Mouse (Mus musculus): ENCODE results near the gene Ephb3.

Gene Ephb3

GRCm38 (mm10) chr16:21246391-21247036 lies 42.0 kb downstream of the Ephb3 start:
- peak in 1 of 2 experiments; percentile 19 for DNase-seq (ENCODE audit: low spot score in 2 of 2)

DNA sequence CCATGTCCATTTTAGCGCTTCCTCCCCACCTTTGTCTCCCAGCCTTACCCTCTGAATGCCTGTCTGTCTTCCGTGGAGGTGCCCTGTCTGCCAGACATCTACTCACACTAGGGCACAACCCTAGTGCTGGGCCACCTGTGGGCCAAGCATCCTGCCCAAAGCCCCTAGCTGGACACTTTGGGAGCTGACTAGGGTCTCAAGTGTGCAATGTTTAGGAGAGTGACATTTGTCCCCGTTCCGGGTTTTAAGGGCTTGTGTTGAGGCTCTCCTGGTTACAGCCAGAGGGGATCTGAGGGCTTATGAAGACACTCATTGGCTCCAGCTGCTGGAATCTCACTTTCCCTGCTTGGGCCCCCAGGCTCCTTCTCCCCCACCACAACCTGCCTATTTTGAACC lies 42.5 kb downstream of the Ephb3 start:
- no peak for DNase-seq (ENCODE audit: low spot score in 2 of 2)

DNA sequence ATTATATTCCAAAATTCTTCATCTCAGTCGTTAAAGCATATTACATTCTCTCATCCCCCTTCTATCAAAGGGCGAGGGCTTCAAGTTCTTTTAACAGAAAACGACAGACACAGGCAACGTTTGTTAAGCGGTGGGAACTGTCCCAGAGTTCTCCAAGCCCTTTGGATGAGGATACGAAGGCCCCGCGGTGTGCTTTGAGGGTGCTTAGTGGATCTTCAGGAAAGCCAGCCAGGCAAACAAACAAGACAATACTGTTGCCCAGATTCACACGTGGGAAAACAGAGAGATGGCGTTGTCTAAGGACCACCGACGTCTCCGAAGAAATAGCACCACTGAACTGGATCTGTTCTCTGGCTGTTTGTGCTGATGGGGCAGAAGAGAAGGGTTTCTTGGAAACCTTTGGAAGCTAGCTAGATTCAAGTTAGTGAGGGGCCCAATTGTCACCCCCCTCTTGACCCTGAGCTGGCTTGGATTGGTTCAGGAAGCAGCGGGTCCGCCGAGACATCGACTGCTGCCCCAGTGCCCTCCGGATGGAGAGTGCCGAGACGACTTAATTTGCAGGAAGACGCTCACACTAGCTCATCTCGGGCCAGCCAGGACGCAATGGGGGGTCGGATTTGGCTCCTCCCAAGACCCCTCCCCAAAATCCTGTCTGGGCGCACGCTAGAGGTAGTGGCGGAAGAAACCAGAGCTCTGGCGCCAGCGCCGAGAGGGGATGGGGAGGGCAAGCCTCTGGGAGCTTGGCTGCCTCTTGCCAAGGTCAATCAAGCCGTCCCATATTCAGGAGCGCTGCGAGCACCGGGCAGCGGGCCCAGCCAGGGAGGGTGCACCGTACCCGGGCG lies 43.5 kb downstream of the Ephb3 start:
- peak; percentile 50 to 77 for DNase-seq (ENCODE audit: low spot score in 2 of 2)

DNA sequence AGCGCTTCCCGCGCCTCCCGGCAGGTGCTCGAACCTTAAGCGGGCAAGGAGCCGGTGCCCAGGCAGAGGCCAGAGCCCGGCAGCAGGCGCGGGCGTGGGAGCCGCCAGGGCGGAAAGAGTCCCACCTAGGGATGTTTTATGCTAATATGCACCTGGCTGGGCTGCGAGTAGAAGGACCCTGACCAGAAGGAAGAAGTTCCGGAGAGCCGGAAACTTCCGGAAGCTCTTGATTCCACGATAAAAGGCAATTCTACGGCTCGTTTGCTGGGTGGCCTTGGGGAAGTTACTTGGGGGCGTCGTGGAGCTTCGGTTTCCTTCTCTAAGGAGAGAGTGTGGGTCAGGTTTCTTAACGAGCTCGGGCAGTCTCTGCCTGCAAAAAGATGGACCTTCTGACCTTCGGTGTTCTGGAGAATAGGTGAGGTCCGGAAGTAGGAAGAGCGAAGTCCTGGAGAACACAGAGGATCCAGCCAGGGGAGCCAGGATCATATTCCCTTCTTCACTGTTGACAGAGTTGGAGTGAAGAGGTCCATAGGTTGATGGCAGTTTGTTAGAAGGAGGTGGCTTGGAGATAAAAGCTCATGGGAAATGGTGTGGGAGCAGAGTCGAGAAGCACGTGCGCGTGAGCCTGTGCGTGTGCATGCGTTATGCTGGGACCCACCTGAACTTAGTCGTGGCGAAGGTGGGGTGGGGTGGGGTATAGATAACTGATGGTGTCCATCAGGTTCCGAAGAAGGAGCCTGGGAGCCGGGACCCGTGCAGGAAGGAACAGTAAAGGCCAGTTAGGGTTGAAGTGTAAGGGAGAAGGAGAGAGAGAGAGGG lies 44.4 kb downstream of the Ephb3 start:
- DNase-seq (ENCODE audit: low spot score in 2 of 2) = no peak

GRCm38 (mm10) chr16:21252401-21252955 lies 47.9 kb downstream of the Ephb3 start:
- no peak for DNase-seq (ENCODE audit: low spot score in 2 of 2)

- DNase-seq (ENCODE audit: low spot score in 2 of 2) = no peak
Measured at GRCm38 (mm10) chr16:21255574-21256304, 51.2 kb downstream of the Ephb3 start.

DNA sequence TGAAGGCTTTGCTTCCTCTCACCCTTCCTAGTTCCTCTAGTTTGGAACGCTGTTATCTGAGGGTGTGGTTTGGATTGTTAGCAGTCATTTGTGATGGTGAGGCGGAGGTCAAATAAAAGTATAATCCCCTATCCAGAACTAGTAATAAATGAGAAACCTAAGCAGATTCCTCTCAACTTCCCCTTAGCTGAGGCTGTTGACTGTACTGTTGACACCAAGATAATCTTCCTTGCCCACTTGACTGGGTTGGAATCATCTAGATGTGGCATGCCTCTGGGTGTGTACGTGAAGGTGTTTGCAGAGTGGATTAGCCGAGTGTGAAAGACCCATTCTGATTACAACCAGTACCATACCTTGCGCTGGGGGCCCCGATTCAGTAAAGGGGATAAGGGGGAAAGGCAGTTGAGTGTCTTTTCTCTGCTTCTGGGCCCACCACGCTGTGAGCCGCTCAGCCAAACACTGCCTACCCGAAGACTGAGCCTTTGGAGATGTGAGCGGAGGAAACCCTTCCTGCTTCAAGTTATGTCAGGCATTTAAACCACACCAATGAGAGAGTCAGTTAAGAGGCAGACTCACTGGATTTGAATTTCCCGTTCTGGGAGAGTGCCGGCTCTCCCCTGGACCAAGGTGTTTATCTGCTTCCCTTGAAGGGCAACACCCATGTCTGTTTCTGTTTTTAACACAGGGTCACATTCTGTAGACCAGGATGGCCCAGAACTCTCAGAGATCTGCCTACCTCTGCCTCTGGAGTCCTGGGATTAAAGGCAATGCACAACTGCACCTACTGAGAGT lies 52.2 kb downstream of the Ephb3 start:
- DNase-seq (ENCODE audit: low spot score in 2 of 2) = no peak

DNA sequence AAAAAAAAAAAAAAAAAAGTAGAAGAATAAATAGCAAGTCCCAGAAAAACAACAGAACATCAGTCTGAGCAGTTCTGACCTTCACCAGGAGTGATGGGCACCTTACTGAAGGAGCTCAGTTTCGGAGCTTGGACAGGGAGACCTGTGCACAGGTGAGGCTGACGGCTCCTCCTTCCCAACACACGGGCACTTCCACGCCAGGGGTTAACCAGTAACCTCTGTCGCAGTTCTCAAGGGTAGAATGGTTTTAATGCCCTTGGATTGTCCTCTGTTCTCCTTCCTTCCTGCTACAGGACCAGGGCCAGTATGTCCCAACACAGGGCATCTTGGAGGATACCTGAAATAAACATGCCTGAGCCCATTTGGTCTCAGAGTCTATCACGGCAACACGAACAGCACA lies 60.9 kb downstream of the Ephb3 start:
- no peak for DNase-seq (ENCODE audit: low spot score in 2 of 2)

DNA sequence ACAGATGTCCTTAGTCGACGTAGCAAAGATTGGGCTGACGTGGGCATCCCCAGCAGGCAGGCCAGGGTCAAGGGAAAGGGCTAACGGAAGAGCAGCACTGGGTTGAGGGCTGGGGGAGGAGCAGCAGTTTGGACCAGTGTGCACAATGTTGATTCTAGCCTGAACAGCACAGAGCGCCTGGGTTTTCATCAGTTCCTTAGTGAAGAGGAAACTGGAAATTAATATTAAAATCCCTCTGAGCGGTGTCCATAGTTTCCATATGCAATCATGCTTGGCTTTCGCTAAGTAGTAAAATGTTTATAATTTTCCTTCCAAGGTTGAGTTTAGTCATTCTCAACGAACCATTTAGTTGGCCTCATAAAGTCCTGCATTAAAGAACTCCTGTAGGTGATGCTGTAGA lies 65.2 kb downstream of the Ephb3 start:
- DNase-seq (ENCODE audit: low spot score in 2 of 2) = no peak

DNA sequence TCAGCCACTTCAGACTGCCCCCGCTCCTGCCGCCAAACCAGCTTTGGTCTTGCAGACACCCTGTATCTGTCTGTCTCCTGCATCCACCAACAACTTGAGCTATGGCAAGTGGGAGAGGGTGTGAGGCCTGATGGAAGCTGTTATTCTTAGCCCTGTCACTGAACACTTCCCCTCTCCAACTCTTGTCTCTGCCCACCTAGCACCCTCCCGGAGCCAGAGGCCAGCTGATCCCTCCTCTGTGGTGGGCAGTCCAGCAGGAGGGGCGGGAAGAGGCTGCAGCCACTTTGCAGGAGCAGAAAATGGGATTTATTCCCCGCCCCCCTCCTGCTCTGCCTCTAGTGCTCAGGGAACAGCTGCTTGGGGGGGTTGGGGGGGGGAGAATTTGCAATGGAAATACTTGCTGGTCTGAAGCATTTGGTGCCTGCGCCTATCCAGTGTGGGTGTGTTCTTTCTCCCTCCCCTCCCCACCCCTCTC lies 67.3 kb downstream of the Ephb3 start:
- no peak for DNase-seq (ENCODE audit: low spot score in 2 of 2)

- no peak for DNase-seq (ENCODE audit: low spot score in 2 of 2)
Measured at GRCm38 (mm10) chr16:21272748-21273147, 68.2 kb downstream of the Ephb3 start.
